Mouse (Mus musculus) brown adipose tissue, adult 24 weeks (tissue): ENCODE results near the gene Osbpl3. TPM values are rescaled to one million over a fixed set of nuclear protein-coding genes. Genes with fewer than 3 reads are reported as not detected.
A peak's percentile ranks its signal among the peaks of the same experiment; 100 is the strongest.

Experiments
- H3K27ac ChIP-seq: fragments of 200-500 bp; replicated peaks from 2 replicates; pipeline ENCODE4 v1.5.1; 2012; ENCODE audit warnings: low read depth, mild to moderate bottlenecking, low read length
- H3K4me1 ChIP-seq: fragments of 200-500 bp; 2 replicates; pipeline ENCODE4 v1.6.1; 2012; ENCODE audit warnings: low read length, mixed read lengths; ENCODE audit not compliant: control insufficient read depth, insufficient read depth, insufficient read length
- H3K4me3 ChIP-seq: fragments of 200-500 bp; 2 replicates; pipeline ENCODE4 v1.5.1; 2012; ENCODE audit warnings: low read depth, mild to moderate bottlenecking, low read length, moderate library complexity; ENCODE audit not compliant: insufficient read depth
- polyA plus RNA-seq: library from polyadenylated mRNA; stranded (reverse); fragments of >200 nt; gene quantifications from 2 replicates; pipeline ENCODE4 v1.2.4, GENCODE M21; 2012; ENCODE audit not compliant: missing spikeins, insufficient read depth, insufficient read length

Osbpl3 gene
- polyA plus RNA-seq, 1 experiment: 0.40 TPM

- peak overlapping the region; percentile 23 for H3K4me3 ChIP-seq
- peak overlapping the region; percentile 45; the same call in 1 of the 2 replicates for H3K27ac ChIP-seq
- H3K4me1 ChIP-seq: peaks cover 7% of the 10 kb centered on the region; the same call in 1 of the 2 replicates
These were observed 74.4 kb downstream of the Osbpl3 start for GRCm38 (mm10) chr6:50381504-50382091.

- Histone ChIP-seq H3K4me1 (peaks cover 7% of the 10 kb centered on the region; the same call in 1 of the 2 replicates), H3K27ac (no peak overlapping the region), H3K4me3 (no peak overlapping the region)
These were observed 76.3 kb downstream of the Osbpl3 start for GRCm38 (mm10) chr6:50379740-50380139.

GRCm38 (mm10) chr6:50379136-50379535 lies 76.9 kb downstream of the Osbpl3 start:
- Histone ChIP-seq H3K4me1 (peaks cover 7% of the 10 kb centered on the region; the same call in 1 of the 2 replicates), H3K4me3 (no peak overlapping the region), H3K27ac (no peak overlapping the region)

GRCm38 (mm10) chr6:50377742-50378720 lies 78.0 kb downstream of the Osbpl3 start:
- Histone ChIP-seq H3K4me3 (no peak overlapping the region), H3K27ac (peak overlapping the region; percentile 55), H3K4me1 (peaks cover 7% of the 10 kb centered on the region; the same call in 1 of the 2 replicates)

GRCm38 (mm10) chr6:50376684-50377083 lies 79.3 kb downstream of the Osbpl3 start:
- H3K4me3 ChIP-seq: no peak overlapping the region
- peaks cover 6% of the 10 kb centered on the region; the same call in 1 of the 2 replicates for H3K4me1 ChIP-seq
- H3K27ac ChIP-seq: no peak overlapping the region

GRCm38 (mm10) chr6:50372516-50373424 lies 83.2 kb downstream of the Osbpl3 start:
- no peaks in the 10 kb centered on the region for H3K4me1 ChIP-seq
- H3K4me3 ChIP-seq: no peak overlapping the region
- H3K27ac ChIP-seq: no peak overlapping the region

- no peaks in the 10 kb centered on the region for H3K4me1 ChIP-seq
- no peak overlapping the region for H3K27ac ChIP-seq
- H3K4me3 ChIP-seq: no peak overlapping the region
These were observed 84.4 kb downstream of the Osbpl3 start for GRCm38 (mm10) chr6:50371501-50372086.

GRCm38 (mm10) chr6:50368502-50369292 lies 87.3 kb downstream of the Osbpl3 start:
- no peaks in the 10 kb centered on the region for H3K4me1 ChIP-seq
- no peak overlapping the region for H3K27ac ChIP-seq
- H3K4me3 ChIP-seq: no peak overlapping the region

- Histone ChIP-seq H3K4me3 (no peak overlapping the region), H3K4me1 (no peaks in the 10 kb centered on the region), H3K27ac (no peak overlapping the region)
These were observed 88.2 kb downstream of the Osbpl3 start for GRCm38 (mm10) chr6:50367836-50368235.

- no peak overlapping the region for H3K27ac ChIP-seq
- no peak overlapping the region for H3K4me3 ChIP-seq
- H3K4me1 ChIP-seq: no peaks in the 10 kb centered on the region
These were observed 89.3 kb downstream of the Osbpl3 start for GRCm38 (mm10) chr6:50366724-50367123.

GRCm38 (mm10) chr6:50366319-50366718 lies 89.7 kb downstream of the Osbpl3 start:
- H3K4me3 ChIP-seq: no peak overlapping the region
- no peaks in the 10 kb centered on the region for H3K4me1 ChIP-seq
- H3K27ac ChIP-seq: no peak overlapping the region

GRCm38 (mm10) chr6:50364364-50364763 lies 91.6 kb downstream of the Osbpl3 start:
- Histone ChIP-seq H3K27ac (no peak overlapping the region), H3K4me3 (no peak overlapping the region), H3K4me1 (no peaks in the 10 kb centered on the region)

- no peak overlapping the region for H3K4me3 ChIP-seq
- H3K27ac ChIP-seq: no peak overlapping the region
- no peaks in the 10 kb centered on the region for H3K4me1 ChIP-seq
These were observed 92.6 kb downstream of the Osbpl3 start for GRCm38 (mm10) chr6:50363385-50363784.
